Mouse (Mus musculus) cortical plate, adult 2 months (tissue): ENCODE measurements around the gene Vps13d.

Source experiments
- CTCF ChIP-seq: fragments of 200-500 bp; IDR thresholded peaks from 2 replicates; pipeline ENCODE4 v1.5.1; 2011; ENCODE audit warnings: mild to moderate bottlenecking, control low read depth, low read length; ENCODE audit not compliant: insufficient read depth; ENCODE audit errors: extremely low read depth
- POLR2A ChIP-seq: fragments of 200-500 bp; IDR thresholded peaks from 2 replicates; pipeline ENCODE4 v1.6.1; 2011; ENCODE audit warnings: mild to moderate bottlenecking, low read length, control low read depth; ENCODE audit not compliant: insufficient read depth; ENCODE audit errors: extremely low read depth

DNA sequence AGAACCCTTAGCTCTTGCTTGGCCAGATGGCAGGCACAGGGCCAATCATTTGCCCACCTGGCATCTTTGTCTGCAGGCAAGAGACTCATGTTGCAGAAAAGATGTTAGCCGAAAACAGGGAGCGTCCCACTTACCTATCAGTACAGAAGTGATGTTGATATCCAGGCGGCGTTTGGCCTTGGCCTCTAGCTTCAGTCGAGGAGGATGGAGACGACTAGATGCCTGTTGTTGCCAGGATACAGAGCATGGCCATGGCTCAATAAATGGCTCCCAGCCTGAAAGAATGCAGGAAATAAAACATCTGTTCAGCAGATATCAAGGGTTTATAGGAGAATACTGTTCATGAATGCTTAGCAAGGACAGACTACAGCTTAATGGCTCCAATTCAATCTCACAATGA lies 88.0 kb downstream of the Vps13d start:
- TF ChIP-seq CTCF (no peak), POLR2A (no peak)
